Comparison of ENCODE assay signal across 15 mouse cellular contexts in the genomic region with DNA sequence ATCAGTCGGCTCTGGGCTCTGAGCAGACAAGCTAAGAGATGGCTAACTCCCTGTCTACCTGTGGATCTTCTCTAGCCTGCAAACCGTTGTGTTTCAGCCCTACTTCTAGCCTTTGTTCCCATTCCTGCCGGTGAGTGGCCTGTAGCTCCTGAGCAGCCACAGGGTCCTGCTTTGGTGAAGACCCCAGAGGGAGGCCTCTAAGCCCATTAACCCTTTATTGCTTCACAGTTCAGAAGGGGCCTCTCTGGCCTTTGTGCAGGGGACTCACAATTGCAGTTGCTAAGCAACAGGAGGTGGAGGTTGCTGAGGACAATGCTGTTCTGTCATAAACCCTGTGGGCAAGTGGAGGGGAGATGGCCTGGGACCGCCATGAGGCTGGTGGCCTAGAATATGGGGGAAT. TPM values are rescaled to one million over a fixed set of nuclear protein-coding genes. Genes with fewer than 3 reads are reported as not detected.
DNase-seq lines count a peak whose midpoint lies in the region; ATAC-seq and TF ChIP-seq lines count a peak whose summit lies in the region.
"Had no signal": no experiment of that assay in that cellular context is flagged by ENCODE, and none has a peak within 500 bp of the region (broad histone marks: within the 10 kb centered on the region; RNA-seq: fewer than 3 reads in every experiment).

No protein-coding gene starts in this region.

- H3K36me3 ChIP-seq in embryonic facial prominence, embryonic 10.5 days (replicated peaks): peaks cover 70% of the 10 kb centered on the region
- H3K36me3 ChIP-seq in forebrain, embryonic 14.5 days (ENCODE audit: control insufficient read depth, insufficient read depth, low read length): peaks cover 42% of the 10 kb centered on the region
- H3K36me3 ChIP-seq in intestine, postnatal 0 days (ENCODE audit: control insufficient read depth, insufficient read depth): peaks cover 20% of the 10 kb centered on the region; the same call in 1 of the 2 replicates
- H3K36me3 ChIP-seq in heart, embryonic 11.5 days (ENCODE audit: control insufficient read depth, insufficient read depth, low read length): no peaks in the 10 kb centered on the region
- H3K36me3 ChIP-seq: liver, embryonic 13.5 days had no signal

- H3K27ac ChIP-seq in embryonic facial prominence, embryonic 10.5 days (replicated peaks): peak overlapping the region; percentile 68
- peak overlapping the region; percentile 45 for H3K27ac ChIP-seq in forebrain, embryonic 14.5 days (ENCODE audit: low read depth, low read length)
- H3K27ac ChIP-seq in intestine, postnatal 0 days (ENCODE audit: low read depth, low read length): no peak overlapping the region; the same call in 1 of the 2 replicates
- H3K27ac ChIP-seq in heart, embryonic 11.5 days (ENCODE audit: low read depth, low read length): no peak overlapping the region
- H3K27ac ChIP-seq: layer of hippocampus, adult 2 months; liver, embryonic 13.5 days had no signal

- TF ChIP-seq CTCF in intestine, postnatal 0 days (IDR thresholded peaks at IDR 0.05; ENCODE audit: low read depth): no peak

- peak overlapping the region; percentile 79 for H3K9ac ChIP-seq in forebrain, embryonic 14.5 days (ENCODE audit: low read length)
- H3K9ac ChIP-seq in intestine, postnatal 0 days (ENCODE audit: low read depth, low read length): 0 out of 2 replicates have a peak overlapping the region, but pooled peaks have one; percentile 11
- no peak overlapping the region for H3K9ac ChIP-seq in heart, embryonic 11.5 days (ENCODE audit: low read depth, low read length)
- H3K9ac ChIP-seq: liver, embryonic 13.5 days had no signal

- H3K4me3 ChIP-seq in embryonic facial prominence, embryonic 10.5 days: peak overlapping the region; percentile 71
- peak overlapping the region; percentile 73 for H3K4me3 ChIP-seq in forebrain, embryonic 14.5 days (ENCODE audit: low read depth, low read length)
- H3K4me3 ChIP-seq in intestine, postnatal 0 days (ENCODE audit: low read depth, low read length): no peak overlapping the region
- H3K4me3 ChIP-seq in heart, embryonic 11.5 days (ENCODE audit: low read depth, low read length): no peak overlapping the region
- H3K4me3 ChIP-seq: layer of hippocampus, adult 2 months; liver, embryonic 13.5 days had no signal

- H3K27me3 ChIP-seq in embryonic facial prominence, embryonic 10.5 days (replicated peaks; ENCODE audit: low read depth, poor library complexity, severe bottlenecking): no peaks in the 10 kb centered on the region
- H3K27me3 ChIP-seq in forebrain, embryonic 14.5 days (replicated peaks; ENCODE audit: control insufficient read depth, insufficient read depth, low read length): no peaks in the 10 kb centered on the region
- no peaks in the 10 kb centered on the region for H3K27me3 ChIP-seq in intestine, postnatal 0 days (replicated peaks; ENCODE audit: control insufficient read depth, insufficient read depth, low read length)
- H3K27me3 ChIP-seq in heart, embryonic 11.5 days (ENCODE audit: control insufficient read depth, insufficient read depth, low read length): no peaks in the 10 kb centered on the region

- peaks cover 79% of the 10 kb centered on the region for H3K4me1 ChIP-seq in embryonic facial prominence, embryonic 10.5 days
- peaks cover 48% of the 10 kb centered on the region for H3K4me1 ChIP-seq in forebrain, embryonic 14.5 days (ENCODE audit: control insufficient read depth, insufficient read depth, low read length)
- peaks cover 6% of the 10 kb centered on the region; the same call in 1 of the 2 replicates for H3K4me1 ChIP-seq in intestine, postnatal 0 days (replicated peaks; ENCODE audit: control insufficient read depth, insufficient read depth, low read length)
- H3K4me1 ChIP-seq in heart, embryonic 11.5 days (ENCODE audit: control insufficient read depth, insufficient read depth, low read length): peaks cover 15% of the 10 kb centered on the region

- no peaks in the 10 kb centered on the region for H3K9me3 ChIP-seq in embryonic facial prominence, embryonic 10.5 days
- H3K9me3 ChIP-seq in forebrain, embryonic 14.5 days (replicated peaks; ENCODE audit: control insufficient read depth, low read length): no peaks in the 10 kb centered on the region
- H3K9me3 ChIP-seq in intestine, postnatal 0 days (ENCODE audit: control insufficient read depth): no peaks in the 10 kb centered on the region
- H3K9me3 ChIP-seq in heart, embryonic 11.5 days (replicated peaks; ENCODE audit: control insufficient read depth, low read length): no peaks in the 10 kb centered on the region
- H3K9me3 ChIP-seq: liver, embryonic 13.5 days had no signal

- ATAC-seq in forebrain, embryonic 14.5 days: no peak
- ATAC-seq in intestine, postnatal 0 days: no peak
- no peak for ATAC-seq in heart, embryonic 11.5 days (replicated peaks; ENCODE audit: insufficient number of reproducible peaks, low FRiP score, low TSS enrichment)

- peak; percentile 47 for DNase-seq in embryonic facial prominence, embryonic 10.5 days (ENCODE audit: low spot score)
- DNase-seq in forebrain, embryonic 14.5 days (ENCODE audit: low spot score): peak; percentile 57
- peak; percentile 51 for DNase-seq in neural tube, embryonic 10.5 days (ENCODE audit: extremely low spot score, low spot score)
- DNase-seq in adrenal gland, adult 18-20 months (ENCODE audit: low spot score in 2 of 2): no peak
- no peak for DNase-seq in adrenal gland, adult (ENCODE audit: inconsistent age in 2 of 2, low spot score in 1 of 2)
- no peak for DNase-seq in right cerebral cortex, postnatal 10 days (ENCODE audit: low spot score in 2 of 2)
- DNase-seq: gastrocnemius, postnatal 10 days; heart, postnatal 4 days; liver, embryonic 13.5 days; right cerebral cortex, adult 18-20 months; thymus, postnatal 25 days had no signal

- 29% methylated on average over 4 of the region's 4 CpGs for WGBS in embryonic facial prominence, embryonic 10.5 days
- WGBS in forebrain, embryonic 14.5 days: 1% methylated on average over 4 of the region's 4 CpGs
- WGBS in intestine, postnatal 0 days: 34% methylated on average over 4 of the region's 4 CpGs
- 58% methylated on average over 4 of the region's 4 CpGs for WGBS in heart, embryonic 11.5 days (ENCODE audit: insufficient replicate concordance)

- peak overlapping the region; percentile 82 for H3K4me2 ChIP-seq in forebrain, embryonic 14.5 days (ENCODE audit: low read length)
- peak overlapping the region; percentile 76 for H3K4me2 ChIP-seq in intestine, postnatal 0 days (replicated peaks; ENCODE audit: low read depth)
- no peak overlapping the region for H3K4me2 ChIP-seq in heart, embryonic 11.5 days
- H3K4me2 ChIP-seq: liver, embryonic 13.5 days had no signal

RNA-seq across cellular contexts. Expression of a gene that starts 4.6 kb away (rescaled TPM):
- 92.8 and 95.9 TPM in 2 replicates for polyA plus RNA-seq in embryonic facial prominence, embryonic 10.5 days (2016; fragmentation: Nextera tagmentation; extraction: Ambion mirVana)
- 23.5 and 37.8 TPM in 2 replicates for polyA plus RNA-seq in forebrain, embryonic 14.5 days (2014; fragmentation: Nextera tagmentation; extraction: Ambion mirVana)
- 73.4 and 93.7 TPM in 2 replicates for polyA plus RNA-seq in intestine, postnatal 0 days (2015; fragmentation: Nextera tagmentation; extraction: Ambion mirVana)
- total RNA-seq in adrenal gland, adult 18-20 months (2021): 1 to 10 TPM; 1.1 to 3.2 TPM
- 9.3 and 12.0 TPM in 2 replicates for polyA plus RNA-seq in heart, embryonic 11.5 days (2014; fragmentation: Nextera tagmentation; extraction: Ambion mirVana)

RNA-seq across cellular contexts. Expression of a gene that starts 11.1 kb away (rescaled TPM):
- not detected in 2 replicates for polyA plus RNA-seq in embryonic facial prominence, embryonic 10.5 days (2016; fragmentation: Nextera tagmentation; extraction: Ambion mirVana)
- polyA plus RNA-seq in forebrain, embryonic 14.5 days (2014; fragmentation: Nextera tagmentation; extraction: Ambion mirVana): 0.16 and 0.34 TPM in 2 replicates
- 1.8 and 2.1 TPM in 2 replicates for polyA plus RNA-seq in intestine, postnatal 0 days (2015; fragmentation: Nextera tagmentation; extraction: Ambion mirVana)
- total RNA-seq in adrenal gland, adult 18-20 months (2021): 1 to 10 TPM; 3.4 to 5.0 TPM
- 1.1 and 1.2 TPM in 2 replicates for polyA plus RNA-seq in heart, embryonic 11.5 days (2014; fragmentation: Nextera tagmentation; extraction: Ambion mirVana)
- total RNA-seq: megakaryocyte-erythroid progenitor cell, adult 5-6 weeks had no signal

RNA-seq across cellular contexts. Expression of a gene that starts 13.6 kb away (rescaled TPM):
- 75.1 and 82.5 TPM in 2 replicates for polyA plus RNA-seq in embryonic facial prominence, embryonic 10.5 days (2016; fragmentation: Nextera tagmentation; extraction: Ambion mirVana)
- polyA plus RNA-seq in forebrain, embryonic 14.5 days (2014; fragmentation: Nextera tagmentation; extraction: Ambion mirVana): 40.4 and 53.3 TPM in 2 replicates
- 339 and 374 TPM in 2 replicates for polyA plus RNA-seq in intestine, postnatal 0 days (2015; fragmentation: Nextera tagmentation; extraction: Ambion mirVana)
- 10 to 100 TPM; 64.7 to 65.1 TPM for total RNA-seq in adrenal gland, adult 18-20 months (2021)
- polyA plus RNA-seq in heart, embryonic 11.5 days (2014; fragmentation: Nextera tagmentation; extraction: Ambion mirVana): 248 and 295 TPM in 2 replicates

RNA-seq across cellular contexts. Expression of a gene that starts 34.4 kb away (rescaled TPM):
- polyA plus RNA-seq in embryonic facial prominence, embryonic 10.5 days (2016; fragmentation: Nextera tagmentation; extraction: Ambion mirVana): 1.3 TPM in 2 replicates
- polyA plus RNA-seq in forebrain, embryonic 14.5 days (2014; fragmentation: Nextera tagmentation; extraction: Ambion mirVana): 2.4 and 3.3 TPM in 2 replicates
- 0.77 and 1.3 TPM in 2 replicates for polyA plus RNA-seq in intestine, postnatal 0 days (2015; fragmentation: Nextera tagmentation; extraction: Ambion mirVana)
- total RNA-seq in adrenal gland, adult 18-20 months (2021): under 1 TPM; 0.35 to 0.40 TPM
- 2.6 and 2.7 TPM in 2 replicates for polyA plus RNA-seq in heart, embryonic 11.5 days (2014; fragmentation: Nextera tagmentation; extraction: Ambion mirVana)

Comparison
In these comparisons a context has a peak if more than half of its experiments do, and no peak if none do; other contexts are left out.
1. DNase-seq: peak in embryonic facial prominence, embryonic 10.5 days (single experiment), forebrain, embryonic 14.5 days (single experiment) and neural tube, embryonic 10.5 days (single experiment); none in adrenal gland, adult 18-20 months (0 of 2), adrenal gland, adult (0 of 2) and right cerebral cortex, postnatal 10 days (0 of 2).
2. H3K27ac ChIP-seq: peak in embryonic facial prominence, embryonic 10.5 days (single experiment) and forebrain, embryonic 14.5 days (single experiment); none in intestine, postnatal 0 days (single experiment) and heart, embryonic 11.5 days (single experiment).
3. H3K4me3 ChIP-seq: peak in embryonic facial prominence, embryonic 10.5 days (single experiment) and forebrain, embryonic 14.5 days (single experiment); none in intestine, postnatal 0 days (single experiment) and heart, embryonic 11.5 days (single experiment).